Mouse (Mus musculus) kidney, embryonic 16.5 days (tissue): ENCODE results near the gene Hist1h2bf. TPM values are rescaled to one million over a fixed set of nuclear protein-coding genes. Genes with fewer than 3 reads are reported as not detected.
"Not testable (repeated sequence)": the region's sequence is repeated elsewhere in the genome, so short reads cannot be mapped to it uniquely, and the experiment has no call there.

ENCODE experiments used
- ATAC-seq: fragments of 200-750 bp; cut with Nextera tagmentation; 2 replicates; pipeline ENCODE4 v1.8.0; 2017; ENCODE audit warnings: moderate TSS enrichment; ENCODE audit not compliant: low FRiP score, low TSS enrichment
- H3K27ac ChIP-seq: fragments of 300-500 bp; sonication (generic); 2 replicates; pipeline ENCODE4 v1.5.1; 2014; ENCODE audit warnings: low read length
- H3K27me3 ChIP-seq: fragments of 300-500 bp; sonication (generic); 2 replicates; pipeline ENCODE4 v1.6.1; 2014; ENCODE audit warnings: low read length, control low read depth, mixed read lengths; ENCODE audit not compliant: insufficient read depth
- H3K36me3 ChIP-seq: fragments of 300-500 bp; sonication (generic); 2 replicates; pipeline ENCODE4 v1.6.1; 2014; ENCODE audit warnings: low read length, control low read depth, mixed read lengths; ENCODE audit not compliant: insufficient read depth
- H3K4me1 ChIP-seq: fragments of 300-500 bp; sonication (generic); 2 replicates; pipeline ENCODE4 v1.6.1; 2014; ENCODE audit warnings: low read length, control low read depth, mixed read lengths; ENCODE audit not compliant: insufficient read depth
- H3K4me2 ChIP-seq: fragments of 300-500 bp; sonication (generic); replicated peaks from 2 replicates; pipeline ENCODE4 v1.6.1; 2014; ENCODE audit warnings: low read depth, low read length
- H3K4me3 ChIP-seq: fragments of 300-500 bp; sonication (generic); 2 replicates; pipeline ENCODE4 v1.5.1; 2014; ENCODE audit warnings: mild to moderate bottlenecking, low read length
- H3K9ac ChIP-seq: fragments of 300-500 bp; sonication (generic); replicated peaks from 2 replicates; pipeline ENCODE4 v1.6.1; 2014; ENCODE audit warnings: low read length
- H3K9me3 ChIP-seq: fragments of 300-500 bp; sonication (generic); 2 replicates; pipeline ENCODE4 v1.6.1; 2016; ENCODE audit warnings: low read length, control low read depth
- WGBS: fragments of 180-500 bp; shearing (Covaris S2); extraction: QIAGEN DNeasy Blood & Tissue Kit; methylation state at CpG from one replicate; pipeline ENCODE4 v1.1.7; 2014; 5-methylcytosine and 5-hydroxymethylcytosine counted together
- polyA plus RNA-seq: library from polyadenylated mRNA; unstranded; fragments of >200 nt; fragmentation: Nextera tagmentation; extraction: Ambion mirVana; gene quantifications from 2 replicates; pipeline ENCODE4 v1.2.1, GENCODE M21; 2015

The Hist1h2bf gene
- polyA plus RNA-seq, 1 experiment from 2014 or later, result 4.3 TPM

- no peaks in the 10 kb centered on the region for H3K27me3 ChIP-seq
- peak within 1 kb of the TSS; percentile 65 for H3K4me3 ChIP-seq
- whole genome bisulfite sequencing, result 0% methylated on average over 43 of the region's 43 CpGs
- peak within 1 kb of the TSS; percentile 71 for H3K4me2 ChIP-seq
- no peaks in the 10 kb centered on the region for H3K9me3 ChIP-seq
- peaks cover 37% of the 10 kb centered on the region for H3K4me1 ChIP-seq
- H3K36me3 ChIP-seq, result no peaks in the 10 kb centered on the region
- H3K27ac ChIP-seq, result peak within 1 kb of the TSS; percentile 92
- peak; percentile 93 for ATAC-seq
- H3K9ac ChIP-seq, result peak within 1 kb of the TSS; percentile 79
Observed at GRCm38 (mm10) chr13:23581408-23582218, 7.6 kb upstream of the Hist1h2bf start, which contains the start of gene Hist1h4d. Hist1h4d (plus strand) TSS chr13:23581598.

GRCm38 (mm10) chr13:23577835-23578234 is 3.8 kb upstream of the Hist1h2bf start:
- WGBS, result 94% methylated on average over 1 of the region's 1 CpGs
- Histone ChIP-seq H3K36me3 (no peaks in the 10 kb centered on the region), H3K4me2 (no peak overlapping the region), H3K27ac (no peak overlapping the region), H3K4me1 (peaks cover 22% of the 10 kb centered on the region), H3K4me3 (no peak overlapping the region), H3K9me3 (no peaks in the 10 kb centered on the region), H3K9ac (no peak overlapping the region), H3K27me3 (no peaks in the 10 kb centered on the region)
- ATAC-seq, result no peak

GRCm38 (mm10) chr13:23576906-23577639 is 3.1 kb upstream of the Hist1h2bf start:
- Histone ChIP-seq H3K27ac (peak overlapping the region; percentile 89), H3K4me2 (peak overlapping the region; percentile 61), H3K9ac (peak overlapping the region; percentile 79), H3K36me3 (no peaks in the 10 kb centered on the region), H3K4me3 (peak overlapping the region; percentile 54), H3K9me3 (no peaks in the 10 kb centered on the region), H3K4me1 (peaks cover 19% of the 10 kb centered on the region), H3K27me3 (no peaks in the 10 kb centered on the region)
- ATAC-seq, result no peak
- WGBS, result 38% methylated on average over 6 of the region's 6 CpGs

- H3K4me3 ChIP-seq, result peak overlapping the region; percentile 54
- H3K9ac ChIP-seq, result peak overlapping the region; percentile 79
- no peak for ATAC-seq
- H3K4me1 ChIP-seq, result peaks cover 15% of the 10 kb centered on the region
- H3K4me2 ChIP-seq, result peak overlapping the region; percentile 61
- no peaks in the 10 kb centered on the region for H3K9me3 ChIP-seq
- WGBS, result 7% methylated on average over 7 of the region's 7 CpGs
- H3K27ac ChIP-seq, result peak overlapping the region; percentile 89
- no peaks in the 10 kb centered on the region for H3K36me3 ChIP-seq
- no peaks in the 10 kb centered on the region for H3K27me3 ChIP-seq
Observed at GRCm38 (mm10) chr13:23576351-23576881, 2.4 kb upstream of the Hist1h2bf start.

GRCm38 (mm10) chr13:23575864-23576313 is 1.9 kb upstream of the Hist1h2bf start:
- under 1% methylated on average over 8 of the region's 40 CpGs for WGBS
- Histone ChIP-seq H3K4me3 (peak overlapping the region; percentile 54), H3K27ac (peak overlapping the region; percentile 89), H3K4me2 (peak overlapping the region; percentile 61), H3K9ac (peak overlapping the region; percentile 79), H3K4me1 (peaks cover 15% of the 10 kb centered on the region)
- not testable (repeated sequence) for ATAC-seq, H3K27me3 ChIP-seq, H3K36me3 ChIP-seq, H3K9me3 ChIP-seq

GRCm38 (mm10) chr13:23575271-23575851 is 1.4 kb upstream of the Hist1h2bf start, which contains the start of gene Hist1h3d:
Hist1h3d (plus strand) TSS chr13:23575763.
- under 1% methylated on average over 17 of the region's 18 CpGs for WGBS
- peak within 1 kb of the TSS; percentile 61 for H3K4me2 ChIP-seq
- H3K9me3 ChIP-seq, result no peaks in the 10 kb centered on the region
- peak within 1 kb of the TSS; percentile 79 for H3K9ac ChIP-seq
- no peaks in the 10 kb centered on the region for H3K27me3 ChIP-seq
- ATAC-seq, result peak; percentile 69
- peaks cover 15% of the 10 kb centered on the region for H3K4me1 ChIP-seq
- peak within 1 kb of the TSS; percentile 54 for H3K4me3 ChIP-seq
- no peaks in the 10 kb centered on the region for H3K36me3 ChIP-seq
- peak within 1 kb of the TSS; percentile 89 for H3K27ac ChIP-seq

- H3K9me3 ChIP-seq, H3K27me3 ChIP-seq, H3K36me3 ChIP-seq, ATAC-seq: not testable (repeated sequence)
- Histone ChIP-seq H3K9ac (0 out of 2 replicates have a peak overlapping the region, but pooled peaks have one; percentile 53), H3K27ac (peak overlapping the region; percentile 89), H3K4me2 (peak overlapping the region; percentile 51), H3K4me3 (peak overlapping the region; percentile 57), H3K4me1 (peaks cover 20% of the 10 kb centered on the region)
- under 1% methylated on average over 5 of the region's 39 CpGs for WGBS
Observed at GRCm38 (mm10) chr13:23574546-23575170, 662 bp upstream of the Hist1h2bf start.

GRCm38 (mm10) chr13:23573034-23573897 is 730 bp downstream of the Hist1h2bf start:
- Histone ChIP-seq H3K4me3 (peak overlapping the region; percentile 57), H3K4me2 (peak overlapping the region; percentile 78), H3K27ac (peak overlapping the region; percentile 97), H3K9ac (peak overlapping the region; percentile 80), H3K4me1 (peaks cover 22% of the 10 kb centered on the region)
- not testable (repeated sequence) for ATAC-seq, H3K9me3 ChIP-seq, H3K36me3 ChIP-seq, H3K27me3 ChIP-seq
- WGBS, result 5% methylated on average over 17 of the region's 20 CpGs
